Mouse (Mus musculus) megakaryocyte, embryonic 14.5 days (primary cell): ENCODE data around the gene Gab2.

Source experiments
- FLI1 ChIP-seq: IDR thresholded peaks from 2 replicates; pipeline ENCODE4 v1.6.1; 2012; ENCODE audit warnings: low read length, inconsistent platforms, mixed read lengths
- GATA1 ChIP-seq: IDR thresholded peaks from 3 replicates; pipeline ENCODE4 v1.6.1; 2012; ENCODE audit warnings: mixed read lengths, low read length, inconsistent platforms, borderline replicate concordance

DNA sequence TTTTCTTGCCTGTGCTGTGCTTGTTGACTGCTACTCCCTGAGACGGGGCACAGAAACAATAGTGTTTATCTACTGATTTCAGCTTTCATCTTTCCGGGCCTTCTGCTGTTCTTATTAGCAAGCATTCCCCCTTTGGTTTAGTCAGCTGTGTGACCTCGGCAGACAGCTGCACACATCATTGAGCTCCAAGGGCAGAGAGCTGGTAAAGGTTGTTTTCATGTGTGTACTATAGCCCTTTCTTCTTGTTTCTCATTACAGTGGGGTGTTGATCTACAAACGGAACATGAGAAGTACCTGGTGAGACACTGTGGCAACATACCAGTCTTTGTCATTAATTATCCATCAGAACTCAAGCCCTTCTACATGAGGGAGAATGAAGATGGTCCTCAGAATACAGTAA is 41.7 kb upstream of the Gab2 start:
- TF ChIP-seq GATA1 (no peak), FLI1 (no peak)
